Mouse (Mus musculus) intestine, postnatal 0 days (tissue): ENCODE measurements around the gene Mcoln2. TPM values are rescaled to one million over a fixed set of nuclear protein-coding genes. Genes with fewer than 3 reads are reported as not detected.

Experiments
- ATAC-seq: fragments of 200-750 bp; cut with Nextera tagmentation; 2 replicates; pipeline ENCODE4 v1.8.0; 2017; ENCODE audit warnings: mild to moderate bottlenecking, moderate TSS enrichment, moderate library complexity
- H3K27ac ChIP-seq: fragments of 300-500 bp; sonication (generic); 2 replicates; pipeline ENCODE4 v1.5.1; 2014; ENCODE audit warnings: mild to moderate bottlenecking, low read depth, low read length, moderate library complexity
- H3K27me3 ChIP-seq: fragments of 300-500 bp; sonication (generic); replicated peaks from 2 replicates; pipeline ENCODE4 v1.6.1; 2014; ENCODE audit warnings: low read length, mixed read lengths; ENCODE audit not compliant: control insufficient read depth, insufficient read depth
- H3K36me3 ChIP-seq: fragments of 300-500 bp; sonication (generic); 2 replicates; pipeline ENCODE4 v1.6.1; 2014; ENCODE audit warnings: mild to moderate bottlenecking, moderate library complexity; ENCODE audit not compliant: control insufficient read depth, insufficient read depth
- H3K4me1 ChIP-seq: fragments of 300-500 bp; sonication (generic); replicated peaks from 2 replicates; pipeline ENCODE4 v1.6.1; 2014; ENCODE audit warnings: antibody characterized with exemption, low read length, mixed read lengths; ENCODE audit not compliant: control insufficient read depth, insufficient read depth
- H3K4me2 ChIP-seq: fragments of 300-500 bp; sonication (generic); replicated peaks from 2 replicates; pipeline ENCODE4 v1.6.1; 2014; ENCODE audit warnings: low read depth, mild to moderate bottlenecking, moderate library complexity
- H3K4me3 ChIP-seq: fragments of 300-500 bp; sonication (generic); 2 replicates; pipeline ENCODE4 v1.5.1; 2014; ENCODE audit warnings: low read depth, low read length
- H3K9ac ChIP-seq: fragments of 300-500 bp; sonication (generic); 2 replicates; pipeline ENCODE4 v1.6.1; 2014; ENCODE audit warnings: mild to moderate bottlenecking, low read depth, low read length
- H3K9me3 ChIP-seq: fragments of 300-500 bp; sonication (generic); 2 replicates; pipeline ENCODE4 v1.6.1; 2016; ENCODE audit warnings: mixed run types; ENCODE audit not compliant: control insufficient read depth
- CTCF ChIP-seq: sonication (generic); IDR thresholded peaks from 2 replicates; pipeline ENCODE4 v1.5.1; 2016; ENCODE audit warnings: low read depth, mild to moderate bottlenecking, control low read depth, antibody characterized with exemption, moderate library complexity
- WGBS: fragments of 180-500 bp; shearing (Covaris S2); extraction: QIAGEN DNeasy Blood & Tissue Kit; methylation state at CpG from one replicate; pipeline ENCODE4 v1.1.7; 2014; 5-methylcytosine and 5-hydroxymethylcytosine counted together
- polyA plus RNA-seq: library from polyadenylated mRNA; unstranded; fragments of >200 nt; fragmentation: Nextera tagmentation; extraction: Ambion mirVana; gene quantifications from 2 replicates; pipeline ENCODE4 v1.2.1, GENCODE M21; 2015

The Mcoln2 gene
- polyA plus RNA-seq, 1 experiment from 2014 or later: 6.4 TPM

DNA sequence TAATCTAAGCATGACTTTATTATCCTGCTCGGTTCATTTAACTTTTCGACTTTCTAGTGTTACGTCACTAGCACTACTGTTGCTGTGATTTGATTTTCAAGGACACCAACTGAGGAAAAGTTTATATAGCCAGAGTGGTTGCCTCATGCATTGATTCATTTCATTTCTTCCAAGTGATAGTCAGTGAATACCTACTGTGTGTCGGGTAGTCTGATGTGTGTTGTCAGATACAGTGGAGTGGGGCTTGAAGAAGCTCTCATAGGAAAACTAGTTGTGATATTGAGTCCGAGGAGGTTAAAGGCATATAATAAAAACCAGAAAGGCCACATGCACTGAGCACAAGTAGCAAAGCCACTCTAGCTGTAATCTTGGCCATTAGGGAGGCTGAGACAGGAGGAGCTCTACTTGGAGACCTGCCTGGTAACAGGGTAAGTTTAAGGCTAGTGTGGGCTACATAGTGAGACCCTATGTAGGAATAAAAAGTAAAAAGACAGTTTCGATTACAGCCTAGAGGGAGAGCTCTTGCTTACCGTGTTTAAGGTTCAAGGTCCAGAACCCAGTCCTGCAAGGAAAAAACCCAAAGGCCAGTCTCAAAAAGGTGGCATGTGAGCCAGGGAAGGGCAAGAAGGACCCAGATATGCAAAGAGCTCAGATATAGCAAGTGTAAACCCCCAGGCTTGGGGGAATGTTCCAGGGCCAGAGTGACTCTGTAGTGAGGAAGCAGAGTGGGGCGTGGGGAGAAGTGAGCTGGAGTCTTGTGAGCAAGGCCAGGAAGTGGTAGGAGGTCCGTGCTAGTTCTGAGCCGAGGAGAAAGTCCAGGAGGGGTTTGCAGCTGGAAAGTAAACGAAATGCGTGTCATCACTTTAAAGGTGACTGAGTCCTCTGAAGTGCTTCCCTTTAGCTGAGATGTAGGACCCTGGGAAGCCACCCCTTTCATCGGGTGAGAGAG, 6.3 kb downstream of the Mcoln2 start:
- Histone ChIP-seq H3K9ac (no peak overlapping the region), H3K9me3 (no peaks in the 10 kb centered on the region), H3K4me2 (no peak overlapping the region), H3K4me1 (peaks cover 6% of the 10 kb centered on the region; the same call in 1 of the 2 replicates), H3K36me3 (no peaks in the 10 kb centered on the region), H3K27ac (peak overlapping the region; percentile 80), H3K4me3 (no peak overlapping the region), H3K27me3 (no peaks in the 10 kb centered on the region)
- WGBS: 38% methylated on average over 13 of the region's 13 CpGs
- peak; percentile 66 for ATAC-seq
- TF ChIP-seq CTCF: no peak

DNA sequence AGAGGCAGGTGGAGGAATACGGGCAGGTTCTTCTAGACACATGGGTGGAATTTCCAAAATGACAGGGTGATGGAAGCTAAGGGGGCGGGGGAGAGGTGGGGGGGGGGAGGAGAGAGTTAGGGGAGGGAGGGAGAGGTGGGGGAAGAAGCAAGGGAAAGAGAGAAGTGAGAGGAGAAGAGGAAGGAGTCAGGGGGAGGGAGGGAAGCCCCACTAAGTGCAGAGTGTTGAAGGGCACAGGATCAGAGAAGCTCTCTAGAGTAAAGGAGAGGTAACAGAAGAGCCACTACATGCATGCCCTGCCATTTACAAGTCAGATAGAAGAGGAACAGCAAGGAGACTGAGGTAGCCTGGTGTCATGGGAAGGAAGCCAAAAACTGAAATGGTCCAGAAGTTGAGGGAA, 7.2 kb downstream of the Mcoln2 start:
- Histone ChIP-seq H3K27me3 (no peaks in the 10 kb centered on the region), H3K27ac (no peak overlapping the region), H3K4me1 (peaks cover 6% of the 10 kb centered on the region; the same call in 1 of the 2 replicates), H3K9me3 (no peaks in the 10 kb centered on the region), H3K9ac (no peak overlapping the region), H3K36me3 (no peaks in the 10 kb centered on the region), H3K4me3 (no peak overlapping the region), H3K4me2 (no peak overlapping the region)
- 79% methylated on average over 2 of the region's 2 CpGs for WGBS
- no peak for ATAC-seq
- no peak for TF ChIP-seq CTCF

DNA sequence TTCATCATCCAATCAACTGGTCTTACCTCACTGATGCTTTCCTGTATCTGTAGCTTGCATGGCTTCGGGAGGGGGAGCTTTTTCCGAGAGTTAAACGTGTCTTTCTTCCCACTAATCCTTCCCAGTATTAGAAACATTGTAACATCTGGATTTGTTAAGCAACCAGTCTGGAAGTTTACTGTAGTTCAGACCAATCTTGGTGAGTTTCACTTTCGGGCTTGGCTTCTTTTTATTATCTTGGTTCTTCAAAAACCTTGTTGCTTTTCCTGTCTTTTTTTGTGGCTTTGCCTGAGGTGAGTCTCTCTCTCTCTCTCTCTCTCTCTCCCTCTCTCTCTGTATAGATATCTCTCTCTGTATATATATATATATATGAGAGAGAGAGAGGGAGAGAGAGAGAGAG, 8.4 kb downstream of the Mcoln2 start:
- Histone ChIP-seq H3K9ac (no peak overlapping the region), H3K36me3 (no peaks in the 10 kb centered on the region), H3K4me1 (peaks cover 6% of the 10 kb centered on the region; the same call in 1 of the 2 replicates), H3K4me2 (no peak overlapping the region), H3K4me3 (no peak overlapping the region), H3K27me3 (no peaks in the 10 kb centered on the region), H3K9me3 (no peaks in the 10 kb centered on the region), H3K27ac (no peak overlapping the region)
- no peak for TF ChIP-seq CTCF
- WGBS: 41% methylated on average over 4 of the region's 4 CpGs
- no peak for ATAC-seq

DNA sequence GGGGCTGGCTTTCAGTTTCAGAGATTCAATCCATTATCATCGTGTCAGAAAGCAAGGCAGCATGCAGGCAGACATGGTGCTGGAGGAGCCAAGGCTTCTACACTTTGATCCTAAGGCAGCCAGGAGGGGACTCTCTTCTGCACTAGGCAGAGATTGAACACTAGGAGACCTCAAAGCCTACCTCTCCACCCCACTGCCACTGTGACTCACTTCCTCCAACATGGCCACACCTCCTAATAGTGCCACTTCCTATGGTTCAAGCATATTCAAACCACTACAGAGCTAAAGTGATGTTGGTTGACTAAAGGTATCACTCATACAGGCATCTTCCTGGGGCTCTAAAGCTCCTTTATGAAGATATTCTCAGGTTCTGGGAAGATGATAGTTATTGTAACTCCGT, 9.7 kb downstream of the Mcoln2 start:
- no peak overlapping the region for H3K9ac ChIP-seq
- ATAC-seq: no peak
- H3K27ac ChIP-seq: no peak overlapping the region
- H3K4me1 ChIP-seq: peaks cover 6% of the 10 kb centered on the region; the same call in 1 of the 2 replicates
- no peak overlapping the region for H3K4me3 ChIP-seq
- 93% methylated on average over 2 of the region's 2 CpGs for WGBS
- no peak for TF ChIP-seq CTCF
- no peaks in the 10 kb centered on the region for H3K9me3 ChIP-seq
- H3K27me3 ChIP-seq: no peaks in the 10 kb centered on the region
- H3K36me3 ChIP-seq: no peaks in the 10 kb centered on the region
- no peak overlapping the region for H3K4me2 ChIP-seq

DNA sequence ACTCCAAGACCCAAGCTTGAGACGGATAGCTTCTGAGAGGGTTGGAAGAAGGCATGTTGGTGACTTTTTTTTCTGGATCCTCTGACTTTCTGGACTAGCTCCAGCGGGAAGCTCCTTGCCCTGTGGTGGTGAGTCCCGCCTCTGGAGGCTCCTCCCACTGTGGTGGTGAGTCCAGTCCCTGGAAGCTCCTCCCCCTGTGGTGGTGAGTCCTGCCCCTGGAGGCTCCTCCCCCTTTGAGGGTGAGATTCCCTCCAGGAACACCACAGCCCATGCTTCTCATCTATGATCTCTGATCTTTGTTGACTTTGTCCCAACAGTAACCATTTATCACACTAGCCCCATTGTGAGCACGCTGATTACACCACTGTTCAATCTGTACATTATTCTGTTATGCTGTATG, 12.6 kb downstream of the Mcoln2 start:
- ATAC-seq: peak; percentile 94
- H3K4me3 ChIP-seq: no peak overlapping the region
- H3K36me3 ChIP-seq: peaks cover 5% of the 10 kb centered on the region; the same call in 1 of the 2 replicates
- no peaks in the 10 kb centered on the region for H3K27me3 ChIP-seq
- TF ChIP-seq CTCF: no peak
- no peak overlapping the region for H3K4me2 ChIP-seq
- no peaks in the 10 kb centered on the region for H3K4me1 ChIP-seq
- 54% methylated on average over 4 of the region's 4 CpGs for WGBS
- no peaks in the 10 kb centered on the region for H3K9me3 ChIP-seq
- H3K27ac ChIP-seq: no peak overlapping the region
- no peak overlapping the region for H3K9ac ChIP-seq

DNA sequence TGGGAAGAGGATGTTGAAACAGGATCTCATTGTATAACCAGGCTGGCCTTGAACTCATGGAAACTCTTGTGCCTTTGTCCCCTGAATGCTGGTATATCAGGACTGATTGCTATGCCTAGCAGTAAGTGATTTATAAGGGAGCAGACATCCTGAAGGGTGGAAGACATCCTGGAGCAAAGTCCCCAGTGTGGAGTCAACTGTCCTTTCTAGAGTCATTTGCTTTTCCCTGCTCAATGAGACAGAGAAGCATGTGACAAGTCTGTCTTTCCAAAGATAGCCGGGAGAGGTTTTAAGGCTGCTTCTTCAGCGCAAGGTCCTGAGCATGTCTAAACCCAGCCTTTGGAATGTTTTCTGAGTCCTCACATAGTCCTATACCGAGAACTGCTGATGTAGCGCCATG, 19.7 kb downstream of the Mcoln2 start:
- Histone ChIP-seq H3K27ac (0 out of 2 replicates have a peak overlapping the region, but pooled peaks have one; percentile 15), H3K9me3 (no peaks in the 10 kb centered on the region), H3K4me1 (no peaks in the 10 kb centered on the region), H3K9ac (no peak overlapping the region), H3K4me3 (no peak overlapping the region), H3K27me3 (no peaks in the 10 kb centered on the region), H3K4me2 (no peak overlapping the region), H3K36me3 (peaks cover 5% of the 10 kb centered on the region; the same call in 1 of the 2 replicates)
- ATAC-seq: peak; percentile 70; the same call in 1 of the 2 replicates
- TF ChIP-seq CTCF: no peak
- WGBS: 82% methylated on average over 4 of the region's 4 CpGs
